Mouse (Mus musculus) MEL (cell line): ENCODE measurements around the gene Slc30a1. TPM values are rescaled to one million over a fixed set of nuclear protein-coding genes. Genes with fewer than 3 reads are reported as not detected.

ENCODE experiments used
- DNase-seq: peaks from one replicate; pipeline ENCODE4 v3.0.0; 2011; ENCODE audit warnings: low read depth, low spot score
- H3K27ac ChIP-seq: 2 replicates; pipeline ENCODE4 v1.5.1; 2012; ENCODE audit warnings: low read depth, mild to moderate bottlenecking, control low read depth, low read length, moderate library complexity; ENCODE audit not compliant: control insufficient read depth
- H3K27me3 ChIP-seq, 2 experiments: fragments of 150-350 bp in 1 of 2; sonication (generic) in 1 of 2; 2 replicates each; pipeline ENCODE4 v1.6.1; 2012; ENCODE audit warnings: low read length in 2 of 2, mild to moderate bottlenecking in 2 of 2, improper control_type of control experiment in 1 of 2, moderate library complexity in 1 of 2; ENCODE audit not compliant: insufficient read depth in 2 of 2, control insufficient read depth in 1 of 2
- H3K36me3 ChIP-seq, 2 experiments: 2 replicates each; pipeline ENCODE4 v1.6.1; 2012 to 2014; ENCODE audit warnings: low read length in 2 of 2, improper control_type of control experiment in 1 of 2, inconsistent platforms in 1 of 2, mild to moderate bottlenecking in 1 of 2; ENCODE audit not compliant: insufficient read depth in 2 of 2, control insufficient read depth in 1 of 2
- H3K4me1 ChIP-seq, 2 experiments: fragments of 150-350 bp in 1 of 2; sonication (generic) in 1 of 2; 2 replicates each; pipeline ENCODE4 v1.6.1; 2012; ENCODE audit warnings: low read length in 2 of 2, improper control_type of control experiment in 1 of 2, mild to moderate bottlenecking in 1 of 2; ENCODE audit not compliant: insufficient read depth in 2 of 2, control insufficient read depth in 1 of 2
- H3K4me3 ChIP-seq, 2 experiments: fragments of 150-350 bp in 1 of 2; sonication (generic) in 1 of 2; 2 replicates each; pipeline ENCODE4 v1.5.1; 2012; ENCODE audit warnings: low read depth in 2 of 2, low read length in 2 of 2, mild to moderate bottlenecking in 2 of 2, moderate library complexity in 2 of 2, control low read depth in 1 of 2, improper control_type of control experiment in 1 of 2; ENCODE audit not compliant: control insufficient read depth in 1 of 2, insufficient read depth in 1 of 2
- H3K79me2 ChIP-seq: 2 replicates; pipeline ENCODE4 v1.6.1; 2012; ENCODE audit warnings: mild to moderate bottlenecking, low read length, moderate library complexity; ENCODE audit not compliant: control insufficient read depth, poor library complexity, insufficient read depth
- H3K9ac ChIP-seq: 2 replicates; pipeline ENCODE4 v1.6.1; 2012; ENCODE audit warnings: low read depth, mild to moderate bottlenecking, control low read depth, low read length, moderate library complexity; ENCODE audit not compliant: control insufficient read depth, poor library complexity, severe bottlenecking
- H3K9me3 ChIP-seq: fragments of 150-350 bp; sonication (generic); replicated peaks from 2 replicates; pipeline ENCODE4 v1.6.1; 2012; ENCODE audit warnings: mild to moderate bottlenecking, low read length, improper control_type of control experiment, moderate library complexity; ENCODE audit not compliant: insufficient read depth
- BHLHE40 ChIP-seq: IDR thresholded peaks from 2 replicates; pipeline ENCODE4 v1.6.1; 2012; ENCODE audit warnings: low read depth, mild to moderate bottlenecking, inconsistent platforms, low read length, improper control_type of control experiment, borderline replicate concordance
- CHD2 ChIP-seq: IDR thresholded peaks from 2 replicates; pipeline ENCODE4 v1.6.1; 2011; ENCODE audit warnings: low read length, improper control_type of control experiment
- CTCF ChIP-seq, 3 experiments: IDR thresholded peaks in 2 of 3; conservative IDR thresholded peaks in 1 of 3; 2 replicates each; pipeline ENCODE4 v1.5.1; 2011 to 2012; ENCODE audit warnings: low read length in 3 of 3, low read depth in 2 of 3, mild to moderate bottlenecking in 2 of 3, improper control_type of control experiment in 1 of 3, inconsistent platforms in 1 of 3, mixed read lengths in 1 of 3, moderate library complexity in 1 of 3; ENCODE audit not compliant: control insufficient read depth in 1 of 3, insufficient read depth in 1 of 3, poor library complexity in 1 of 3, severe bottlenecking in 1 of 3
- E2F4 ChIP-seq: IDR thresholded peaks from 2 replicates; pipeline ENCODE4 v1.6.1; 2011; ENCODE audit warnings: low read depth, low read length, improper control_type of control experiment, borderline replicate concordance
- EP300 ChIP-seq, 2 experiments: IDR thresholded peaks; 2 replicates each; pipeline ENCODE4 v1.6.1; 2011; ENCODE audit warnings: improper control_type of control experiment in 2 of 2, low read length in 2 of 2, low read depth in 1 of 2, mild to moderate bottlenecking in 1 of 2
- GABPA ChIP-seq: IDR thresholded peaks from 2 replicates; pipeline ENCODE4 v1.6.1; 2012; ENCODE audit warnings: low read depth, mild to moderate bottlenecking, inconsistent platforms, low read length, improper control_type of control experiment, moderate library complexity
- GATA1 ChIP-seq: IDR thresholded peaks from 2 replicates; pipeline ENCODE4 v1.6.1; 2011; ENCODE audit warnings: low read depth, low read length, improper control_type of control experiment
- HCFC1 ChIP-seq: IDR thresholded peaks from 2 replicates; pipeline ENCODE4 v1.6.1; 2012; ENCODE audit warnings: low read depth, mild to moderate bottlenecking, inconsistent platforms, low read length, improper control_type of control experiment, moderate library complexity
- KAT2A ChIP-seq: conservative IDR thresholded peaks from 2 replicates; pipeline ENCODE4 v1.6.1; 2012; ENCODE audit warnings: low read depth, low read length, improper control_type of control experiment, inconsistent platforms
- MAFK ChIP-seq: IDR thresholded peaks from 2 replicates; pipeline ENCODE4 v1.6.1; 2011; ENCODE audit warnings: low read depth, mild to moderate bottlenecking, low read length, improper control_type of control experiment, borderline replicate concordance
- MAX ChIP-seq: IDR thresholded peaks from 2 replicates; pipeline ENCODE4 v1.6.1; 2011; ENCODE audit warnings: low read length, improper control_type of control experiment
- MAZ ChIP-seq: IDR thresholded peaks from 2 replicates; pipeline ENCODE4 v1.6.1; 2012; ENCODE audit warnings: low read depth, mild to moderate bottlenecking, inconsistent platforms, low read length, improper control_type of control experiment
- MXI1 ChIP-seq: IDR thresholded peaks from 2 replicates; pipeline ENCODE4 v1.6.1; 2011; ENCODE audit warnings: mild to moderate bottlenecking, low read depth, low read length, improper control_type of control experiment
- MYB ChIP-seq: IDR thresholded peaks from 2 replicates; pipeline ENCODE4 v1.6.1; 2011; ENCODE audit warnings: mild to moderate bottlenecking, low read depth, low read length, improper control_type of control experiment
- MYC ChIP-seq: IDR thresholded peaks from 2 replicates; pipeline ENCODE4 v1.6.1; 2011; ENCODE audit warnings: low read depth, mild to moderate bottlenecking, low read length, improper control_type of control experiment, moderate library complexity
- NRF1 ChIP-seq: IDR thresholded peaks from 2 replicates; pipeline ENCODE4 v1.6.1; 2014; ENCODE audit warnings: low read depth, mild to moderate bottlenecking, inconsistent platforms, low read length, improper control_type of control experiment, moderate library complexity; ENCODE audit not compliant: poor library complexity, insufficient read depth, severe bottlenecking
- POLR2A ChIP-seq, 2 experiments: IDR thresholded peaks; 2 replicates each; pipeline ENCODE4 v1.6.1; 2011 to 2012; ENCODE audit warnings: low read length in 2 of 2, mild to moderate bottlenecking in 2 of 2, control low read depth in 1 of 2, improper control_type of control experiment in 1 of 2, low read depth in 1 of 2, moderate library complexity in 1 of 2; ENCODE audit not compliant: control insufficient read depth in 1 of 2, insufficient read depth in 1 of 2, poor library complexity in 1 of 2
- POLR2AphosphoS2 ChIP-seq: IDR thresholded peaks from 2 replicates; pipeline ENCODE4 v1.6.1; 2011; ENCODE audit warnings: low read length, improper control_type of control experiment
- RAD21 ChIP-seq: IDR thresholded peaks from 2 replicates; pipeline ENCODE4 v1.6.1; 2011; ENCODE audit warnings: mild to moderate bottlenecking, low read depth, low read length, improper control_type of control experiment
- RCOR1 ChIP-seq: IDR thresholded peaks from 2 replicates; pipeline ENCODE4 v1.6.1; 2012; ENCODE audit warnings: low read depth, mild to moderate bottlenecking, inconsistent platforms, low read length, improper control_type of control experiment
- SIN3A ChIP-seq: IDR thresholded peaks from 2 replicates; pipeline ENCODE4 v1.6.1; 2012; ENCODE audit warnings: low read length, improper control_type of control experiment, inconsistent platforms
- SMC3 ChIP-seq: IDR thresholded peaks from 2 replicates; pipeline ENCODE4 v1.6.1; 2011; ENCODE audit warnings: low read depth, low read length, improper control_type of control experiment
- TBP ChIP-seq: IDR thresholded peaks from 2 replicates; pipeline ENCODE4 v1.8.0; 2011; ENCODE audit warnings: low read depth, low read length, improper control_type of control experiment
- TCF12 ChIP-seq: IDR thresholded peaks from 2 replicates; pipeline ENCODE4 v1.6.1; 2014; ENCODE audit warnings: low read depth, mild to moderate bottlenecking, inconsistent platforms, low read length, improper control_type of control experiment, moderate library complexity
- USF2 ChIP-seq, 2 experiments: IDR thresholded peaks; 2 replicates each; pipeline ENCODE4 v1.6.1; 2011 to 2012; ENCODE audit warnings: improper control_type of control experiment in 2 of 2, low read length in 2 of 2, borderline replicate concordance in 1 of 2, inconsistent platforms in 1 of 2, low read depth in 1 of 2, mild to moderate bottlenecking in 1 of 2; ENCODE audit not compliant: insufficient read depth in 1 of 2
- ZC3H11A ChIP-seq: IDR thresholded peaks from 2 replicates; pipeline ENCODE4 v1.6.1; 2012; ENCODE audit warnings: low read depth, mild to moderate bottlenecking, inconsistent platforms, low read length, improper control_type of control experiment
- ZMIZ1 ChIP-seq: IDR thresholded peaks from 2 replicates; pipeline ENCODE4 v1.6.1; 2012; ENCODE audit warnings: low read depth, mild to moderate bottlenecking, inconsistent platforms, low read length, improper control_type of control experiment, moderate library complexity
- ZNF384 ChIP-seq: IDR thresholded peaks from 2 replicates; pipeline ENCODE4 v1.6.1; 2012; ENCODE audit warnings: low read depth, mild to moderate bottlenecking, inconsistent platforms, low read length, improper control_type of control experiment
- polyA plus RNA-seq, 2 experiments: library from polyadenylated mRNA; stranded (reverse) in 1 of 2; unstranded in 1 of 2; fragments of >175 nt in 1 of 2; fragments of >200 nt in 1 of 2; gene quantifications; 2 replicates each; pipeline versions ENCODE4 v1.2.1 to v1.2.4; 2012; ENCODE audit warnings: low replicate concordance in 2 of 2, low read depth in 1 of 2; ENCODE audit not compliant: insufficient read length in 2 of 2, insufficient read depth in 1 of 2, missing spikeins in 1 of 2
- total RNA-seq: library from RNA; depleted of rRNA; stranded (reverse); fragments of 300-350 nt; gene quantifications from 2 replicates; pipeline ENCODE4 v1.2.3, GENCODE M21; 2012

Slc30a1 gene
- total and polyA plus RNA-seq, 3 experiments: 10.4 to 10.7 TPM; not detected in 1

DNA sequence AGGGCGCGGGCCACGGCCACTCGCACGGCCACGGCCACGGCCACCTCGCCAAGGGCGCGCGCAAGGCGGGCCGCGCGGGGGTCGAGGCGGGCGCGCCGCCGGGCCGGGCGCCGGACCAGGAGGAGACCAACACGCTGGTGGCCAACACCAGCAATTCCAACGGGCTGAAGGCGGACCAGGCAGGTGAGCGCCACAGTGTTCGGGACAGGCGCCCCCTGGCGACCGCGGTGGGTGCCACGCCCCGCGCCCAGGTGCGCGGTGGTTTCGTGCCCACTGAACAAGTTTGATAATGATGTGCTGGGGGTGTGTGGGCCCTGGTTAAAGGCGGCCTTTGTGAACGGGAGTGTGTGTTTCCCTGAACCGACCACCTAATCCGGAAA lies 854 bp downstream of the Slc30a1 start:
- DNase-seq: peak; percentile 82
- H3K4me1 ChIP-seq: peaks cover 14 to 30% of the 10 kb centered on the region in 2 experiments
- TF ChIP-seq HCFC1: peak; percentile 25; the same call in 1 of the 2 replicates
- peak; percentile 84 for TF ChIP-seq MXI1
- no peak for TF ChIP-seq GATA1
- no peak for TF ChIP-seq KAT2A
- no peak for TF ChIP-seq ZNF384
- peak; percentile 44 for TF ChIP-seq RAD21
- TF ChIP-seq EP300 (IDR thresholded peaks at IDR 0.05; ENCODE audit: low read depth in 1 of 2, low read length in 2 of 2): no peak
- no peak for TF ChIP-seq MAX
- 0 out of 2 replicates have a peak, but pooled peaks have one; percentile 13 for TF ChIP-seq NRF1
- no peak for TF ChIP-seq TBP
- peak; percentile 42 for TF ChIP-seq ZC3H11A
- peak; percentile 28; the same call in 1 of the 2 replicates for TF ChIP-seq MAZ
- no peak for TF ChIP-seq USF2 (IDR thresholded peaks at IDR 0.05; ENCODE audit: borderline replicate concordance in 1 of 2, insufficient read depth in 1 of 2, low read depth in 1 of 2, low read length in 2 of 2)
- no peak for TF ChIP-seq POLR2AphosphoS2
- no peak for TF ChIP-seq MAFK
- no peak for TF ChIP-seq CHD2
- TF ChIP-seq BHLHE40: no peak
- TF ChIP-seq E2F4: no peak
- TF ChIP-seq SIN3A: peak; percentile 81
- TF ChIP-seq POLR2A (IDR thresholded peaks at IDR 0.05; ENCODE audit: control insufficient read depth in 1 of 2, insufficient read depth in 1 of 2, low read depth in 1 of 2, low read length in 2 of 2, poor library complexity in 1 of 2): peak in 1 of 2 experiments; percentile 41; a peak in 1 of 4 replicates
- TF ChIP-seq MYB: no peak
- TF ChIP-seq SMC3: peak; percentile 80
- no peak for TF ChIP-seq ZMIZ1
- TF ChIP-seq TCF12: 0 out of 2 replicates have a peak, but pooled peaks have one; percentile 4
- TF ChIP-seq MYC: no peak
- no peak for TF ChIP-seq GABPA
- peak; percentile 76 to 94 (median 87) for TF ChIP-seq CTCF (IDR thresholded peaks at IDR 0.05 in 2 of 3, conservative IDR thresholded peaks at IDR 0.05 in 1 of 3; ENCODE audit: control insufficient read depth in 1 of 3, insufficient read depth in 1 of 3, low read depth in 2 of 3, low read length in 3 of 3, poor library complexity in 1 of 3, severe bottlenecking in 1 of 3)
- TF ChIP-seq RCOR1: no peak; the same call in 1 of the 2 replicates
- H3K79me2 ChIP-seq: peaks cover 37% of the 10 kb centered on the region
- peak overlapping the region; percentile 94 to 98 for H3K4me3 ChIP-seq
- H3K9ac ChIP-seq: peak overlapping the region; percentile 81
- peaks cover 0 to 35% of the 10 kb centered on the region in 2 experiments for H3K36me3 ChIP-seq
- peak overlapping the region; percentile 42 for H3K27ac ChIP-seq
- no peaks in the 10 kb centered on the region for H3K9me3 ChIP-seq
- no peaks in the 10 kb centered on the region for H3K27me3 ChIP-seq
